Mouse (Mus musculus) 3134 (cell line): ENCODE data around the gene Tbcb.
"Not testable (repeated sequence)": the region's sequence is repeated elsewhere in the genome, so short reads cannot be mapped to it uniquely, and the experiment has no call there.

Source experiments
- DNase-seq: peaks from one replicate; pipeline ENCODE4 v3.0.0-alpha.2; 2011; ENCODE audit warnings: low spot score; ENCODE audit not compliant: insufficient read length; ENCODE audit errors: extremely low read depth

Gene Tbcb

GRCm38 (mm10) chr7:30231669-30232454 is at the start of gene Tbcb, which contains the start of gene Polr2i:
Gene Tbcb, minus strand, starts transcription at chr7:30232272.
Gene Polr2i, plus strand, starts transcription at chr7:30231948.
- DNase-seq: peak; percentile 96

DNA sequence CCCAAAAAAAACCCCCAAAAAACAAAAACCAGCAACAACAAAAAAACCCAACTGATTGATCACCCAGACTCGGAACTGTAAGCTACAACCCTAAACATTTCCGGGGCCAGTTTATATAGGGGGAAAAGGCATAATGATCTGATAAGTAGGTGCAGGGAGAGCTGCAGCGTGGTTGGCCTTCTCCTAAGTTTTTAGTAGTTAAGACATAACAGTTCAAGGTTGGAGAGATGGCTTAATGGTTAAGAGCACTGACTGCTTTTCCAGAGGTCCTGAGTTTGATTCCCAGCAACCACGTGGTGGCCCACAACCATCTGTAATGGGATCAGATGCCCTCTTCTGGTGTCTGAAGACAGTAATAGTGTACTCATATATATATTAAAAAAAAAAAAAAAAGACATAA is 49.5 kb upstream of the Tbcb start:
- DNase-seq: no peak

DNA sequence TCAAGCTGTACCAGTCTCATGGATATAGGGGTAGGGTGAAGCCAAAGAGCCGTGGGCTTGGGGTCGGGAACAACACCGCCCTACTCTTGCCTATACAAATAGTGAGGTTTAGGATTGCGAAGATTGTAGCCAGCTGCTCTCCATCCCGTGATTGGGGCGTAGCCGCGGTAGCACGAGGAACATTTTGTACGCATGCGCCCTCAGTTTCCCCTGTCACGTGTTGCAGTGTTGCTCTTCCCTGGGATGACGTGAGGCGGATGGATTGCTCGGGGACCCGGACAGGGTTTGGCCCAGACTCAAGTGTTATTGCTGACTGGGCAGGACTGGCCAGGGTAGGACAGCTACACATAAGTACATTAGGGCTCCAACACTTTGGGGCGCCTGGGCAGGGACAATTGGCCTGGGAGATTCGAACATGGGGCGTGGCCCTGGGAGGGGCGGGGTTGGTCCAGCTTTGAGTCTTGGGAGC is 48.6 kb upstream of the Tbcb start:
- peak; percentile 88 for DNase-seq

DNA sequence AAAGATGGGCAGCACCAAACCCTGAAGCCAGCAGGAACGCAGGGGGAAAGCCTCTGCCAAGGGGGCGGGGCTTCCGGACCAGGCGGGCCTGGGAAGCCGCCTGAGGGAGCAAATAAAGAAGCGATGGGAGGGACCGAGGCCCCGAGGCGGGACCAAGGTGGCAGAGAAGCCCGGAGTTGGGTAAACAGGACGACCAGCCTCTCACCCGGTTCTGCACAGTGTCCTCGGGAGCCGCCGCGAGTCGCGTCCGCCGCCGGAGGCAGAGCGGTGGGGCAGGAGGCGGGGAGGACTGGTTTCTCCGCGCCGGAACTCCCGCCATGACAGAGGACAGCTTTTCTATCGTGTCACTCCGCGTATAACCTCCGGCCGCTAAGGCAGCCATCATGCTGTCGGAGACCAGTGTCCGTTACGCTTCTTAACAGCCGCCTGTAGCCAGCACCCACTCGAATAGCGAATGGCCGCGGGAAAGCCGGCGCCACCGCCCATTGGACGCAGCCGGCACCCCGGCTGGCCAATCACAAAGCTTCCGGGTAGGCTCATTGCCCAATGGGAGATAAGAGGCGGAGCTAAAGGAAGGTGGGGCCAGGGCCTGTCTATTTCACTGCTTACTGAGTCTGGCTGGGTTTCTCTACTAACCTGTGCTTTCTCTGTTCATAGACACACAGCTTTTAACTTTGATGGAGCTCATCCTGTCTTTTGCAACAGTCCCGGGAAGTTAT is 48.0 kb upstream of the Tbcb start, which contains the start of the genes Thap8 and Wdr62:
Thap8 (plus strand) TSS at position 144 of the 719 bp plus-strand sequence.
Wdr62 (minus strand) TSS at position 469 of the 719 bp plus-strand sequence.
- DNase-seq: peak; percentile 94

GRCm38 (mm10) chr7:30279536-30279935 is 47.5 kb upstream of the Tbcb start:
- no peak for DNase-seq

DNA sequence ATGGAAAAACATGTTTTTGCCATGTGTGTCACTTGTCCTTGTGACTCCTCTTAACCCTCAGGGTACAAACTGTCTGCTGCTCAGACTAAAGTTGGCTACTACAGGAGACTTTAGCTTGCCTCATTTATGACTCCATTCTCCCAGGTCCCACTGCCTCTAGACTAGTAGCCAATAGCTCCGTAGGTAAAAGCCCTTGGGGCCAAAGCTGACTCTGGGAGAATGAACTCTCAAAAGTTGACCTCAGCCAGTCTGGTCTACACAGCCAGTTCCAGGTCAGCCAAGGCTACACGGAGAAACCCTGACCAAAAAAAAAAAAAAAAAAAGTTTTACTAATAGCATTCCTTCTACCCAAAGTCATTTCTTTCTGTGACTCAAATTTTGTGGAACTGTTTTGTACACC is 46.8 kb upstream of the Tbcb start:
- DNase-seq: no peak

DNA sequence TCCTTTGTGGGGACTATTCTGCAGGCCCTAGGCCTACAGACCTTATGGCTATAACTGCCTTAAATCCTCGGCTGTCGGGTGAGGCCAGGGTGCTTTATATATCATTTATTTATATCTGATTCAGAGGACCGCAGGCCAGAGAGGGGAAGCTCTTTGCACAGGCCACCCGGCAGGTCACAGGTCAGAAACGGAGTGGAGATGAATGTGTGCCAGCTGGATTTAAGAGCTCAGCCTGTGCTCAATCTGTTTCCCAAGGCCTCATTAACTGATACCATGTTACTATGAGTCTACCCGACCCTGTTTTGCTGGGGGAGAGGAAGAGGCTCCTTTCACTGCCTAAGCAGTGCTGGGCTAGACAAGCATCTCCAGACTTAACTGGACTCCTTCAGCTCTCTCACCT is 42.3 kb upstream of the Tbcb start:
- no peak for DNase-seq

GRCm38 (mm10) chr7:30269641-30270040 is 37.6 kb upstream of the Tbcb start:
- no peak for DNase-seq

DNA sequence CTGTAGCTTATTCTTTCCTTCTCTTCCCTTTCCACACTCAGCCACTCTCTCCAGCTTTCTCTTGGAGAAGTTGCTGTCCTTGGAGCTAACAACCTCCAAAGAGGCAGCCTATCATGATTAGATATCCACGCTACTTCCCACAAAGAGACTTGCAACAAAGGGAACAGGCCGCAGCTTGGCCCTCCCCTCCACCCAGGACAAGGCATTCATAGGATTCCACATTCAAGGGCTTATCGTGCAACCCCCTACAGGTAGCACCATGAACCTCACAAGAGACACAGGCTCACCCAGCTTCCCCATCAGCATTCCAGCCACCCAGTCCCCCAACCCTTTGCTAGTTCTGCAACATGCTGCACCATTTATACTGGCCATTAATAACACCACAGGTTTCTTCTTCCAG is 34.7 kb upstream of the Tbcb start:
- DNase-seq: no peak

DNA sequence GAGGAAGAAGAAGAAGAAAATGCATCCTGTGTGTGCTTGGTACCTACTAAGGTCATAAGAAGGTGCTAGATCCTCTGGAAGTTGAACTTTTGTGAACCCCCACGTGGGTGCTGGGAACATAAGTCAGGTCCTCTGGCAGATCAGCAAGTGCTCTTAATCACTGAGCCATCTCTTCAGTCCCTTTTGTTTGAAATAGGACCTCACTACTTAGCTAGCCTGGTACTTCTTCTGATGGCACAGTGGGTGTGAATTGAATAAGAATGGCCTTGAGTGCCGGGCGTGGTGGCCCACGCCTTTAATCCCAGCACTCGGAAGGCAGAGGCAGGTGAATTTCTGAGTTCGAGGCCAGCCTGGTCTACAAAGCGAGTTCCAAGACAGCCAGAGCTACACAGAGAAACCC is 33.9 kb upstream of the Tbcb start:
- no peak for DNase-seq

- no peak for DNase-seq
Measured at GRCm38 (mm10) chr7:30265531-30265930, 33.5 kb upstream of the Tbcb start.

DNA sequence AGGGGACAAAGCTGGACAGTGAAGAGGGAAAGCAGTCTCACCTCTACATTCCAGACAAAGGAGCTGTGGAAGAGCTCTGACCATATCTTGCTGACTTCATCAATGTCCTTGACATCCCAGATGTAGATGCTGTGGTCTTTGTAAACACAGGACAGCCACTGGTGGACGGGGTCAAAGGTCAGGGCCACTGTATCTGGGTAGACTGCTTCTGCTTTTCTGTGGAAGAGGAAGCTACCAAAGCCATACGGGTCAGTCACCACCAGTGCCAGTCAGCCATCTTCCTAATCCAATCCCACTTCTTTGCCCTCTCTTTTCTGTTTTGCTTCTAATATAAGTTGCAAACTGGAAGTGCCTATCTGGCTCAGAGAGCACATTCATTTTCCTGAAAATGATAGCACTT is 33.0 kb upstream of the Tbcb start:
- no peak for DNase-seq

GRCm38 (mm10) chr7:30251956-30252954 is 20.2 kb upstream of the Tbcb start:
- DNase-seq: no peak

DNA sequence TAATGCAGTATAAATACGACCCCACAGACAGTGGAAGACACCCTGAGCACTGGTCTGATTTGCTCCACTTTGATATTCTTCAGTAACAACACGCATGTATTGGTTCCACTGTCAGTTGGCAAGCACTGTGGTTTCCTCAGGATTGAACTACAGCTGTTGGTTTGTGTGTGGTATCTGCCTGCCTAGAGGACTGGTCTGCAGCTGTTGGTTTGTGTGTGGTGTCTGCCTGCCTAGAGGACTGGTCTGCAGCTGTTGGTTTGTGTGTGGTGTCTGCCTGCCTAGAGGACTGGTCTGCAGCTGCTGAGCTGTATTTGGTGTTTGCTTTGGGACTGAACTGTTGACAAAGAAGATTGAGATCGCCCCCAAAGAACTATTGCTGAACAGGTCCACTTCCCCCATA is 5.3 kb upstream of the Tbcb start:
- DNase-seq: not testable (repeated sequence)

DNA sequence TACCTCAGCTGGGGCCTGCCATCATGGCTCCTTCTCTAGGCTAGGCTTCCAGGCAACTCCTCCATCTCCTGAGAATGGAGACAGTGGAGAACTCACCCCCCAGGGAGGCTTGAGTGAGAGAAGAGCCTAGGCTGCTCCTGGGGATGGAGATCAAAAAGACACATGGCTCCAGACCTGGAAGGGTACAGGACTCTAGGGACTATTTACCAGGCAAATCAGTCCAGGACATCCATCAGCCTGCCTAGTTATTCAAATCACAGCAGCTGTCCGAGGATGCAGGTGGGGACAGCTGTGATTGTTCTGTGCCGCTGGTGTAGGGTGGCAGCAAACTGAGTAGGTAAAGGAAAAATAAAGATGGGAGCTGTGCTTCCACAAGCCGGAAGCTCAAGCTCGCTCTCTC is 3.6 kb upstream of the Tbcb start, which contains the start of gene Ovol3:
Ovol3 (minus strand) TSS at position 101 of the 400 bp plus-strand sequence.
- no peak for DNase-seq

GRCm38 (mm10) chr7:30235091-30235490 is 3.0 kb upstream of the Tbcb start:
- no peak for DNase-seq

DNA sequence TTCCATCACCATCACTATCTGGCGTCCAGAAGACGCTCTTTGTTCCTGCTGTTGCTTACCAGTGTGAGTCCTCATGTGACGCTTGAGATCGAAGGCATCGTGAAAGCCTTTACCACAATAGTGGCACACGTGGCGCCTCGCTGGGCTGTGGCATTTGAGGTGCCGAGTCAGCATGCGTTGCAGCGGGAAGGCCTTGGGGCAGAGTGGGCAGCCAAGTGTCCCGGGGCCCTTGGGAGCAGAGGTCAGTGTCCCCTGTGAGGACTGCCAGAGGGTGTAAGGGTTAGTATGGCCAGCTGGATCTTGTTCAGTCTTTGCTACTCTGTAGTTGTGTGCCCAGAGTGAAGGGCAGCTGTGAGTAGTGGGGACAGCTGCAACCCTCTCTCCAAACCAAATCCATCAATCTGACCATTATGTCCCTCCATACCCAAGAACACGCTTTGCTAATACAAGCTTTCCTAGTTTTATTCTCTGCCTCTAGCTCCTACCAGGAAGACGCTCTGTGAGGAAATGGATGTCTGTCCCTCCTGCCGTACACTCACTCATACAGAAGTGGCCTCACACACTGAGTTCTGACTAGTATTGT is 2.3 kb upstream of the Tbcb start:
- no peak for DNase-seq

GRCm38 (mm10) chr7:30233387-30233786 is 1.3 kb upstream of the Tbcb start:
- DNase-seq: no peak

DNA sequence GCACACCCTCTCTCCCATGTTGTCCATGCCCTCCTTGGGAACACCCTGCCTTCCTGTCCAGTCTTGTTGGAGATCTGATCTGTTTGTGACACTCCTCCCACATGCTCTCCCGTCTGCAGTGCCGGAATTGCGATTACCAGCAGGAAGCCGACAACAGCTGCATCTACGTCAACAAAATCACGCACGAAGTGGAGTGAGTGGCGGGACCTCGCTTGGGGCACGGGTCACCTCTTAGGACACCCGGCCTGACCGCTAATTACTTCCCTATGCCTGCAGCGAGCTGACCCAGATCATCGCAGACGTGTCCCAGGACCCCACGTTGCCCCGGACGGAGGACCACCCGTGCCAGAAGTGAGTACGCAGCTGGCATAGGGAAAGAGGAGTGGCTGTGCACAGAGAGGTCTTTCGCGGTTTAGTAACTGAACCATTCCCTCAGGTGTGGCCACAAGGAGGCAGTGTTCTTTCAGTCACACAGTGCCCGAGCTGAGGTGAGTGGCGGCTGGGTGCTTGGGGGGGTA is 618 bp upstream of the Tbcb start:
- no peak for DNase-seq

- peak; percentile 21 for DNase-seq
Measured at GRCm38 (mm10) chr7:30231328-30231668, 774 bp downstream of the Tbcb start.
